Mouse (Mus musculus) brain, embryonic 14.5 days (tissue): ENCODE data around the gene Gm47969. TPM values are rescaled to one million over a fixed set of nuclear protein-coding genes. Genes with fewer than 3 reads are reported as not detected.
"Not testable (repeated sequence)": the region's sequence is repeated elsewhere in the genome, so short reads cannot be mapped to it uniquely, and the experiment has no call there.

Experiments used
- DNase-seq: peaks from one replicate; pipeline ENCODE4 v3.0.0-alpha.2; 2011; ENCODE audit warnings: low read depth
- CTCF ChIP-seq: fragments of 200-500 bp; IDR thresholded peaks from 2 replicates; pipeline ENCODE4 v1.5.1; 2012; ENCODE audit warnings: inconsistent platforms, mild to moderate bottlenecking, moderate library complexity, borderline replicate concordance; ENCODE audit not compliant: insufficient read depth, insufficient read length; ENCODE audit errors: extremely low read depth
- POLR2A ChIP-seq: fragments of 200-500 bp; IDR thresholded peaks from 2 replicates; pipeline ENCODE4 v1.6.1; 2012; ENCODE audit warnings: mild to moderate bottlenecking, inconsistent platforms, borderline replicate concordance; ENCODE audit not compliant: poor library complexity, insufficient read depth, insufficient read length, severe bottlenecking; ENCODE audit errors: extremely low read depth
- polyA plus RNA-seq: library from polyadenylated mRNA; depleted of rRNA; stranded (reverse); fragments of >200 nt; gene quantifications from 2 replicates; pipeline ENCODE4 v1.2.3, GENCODE M21; 2012; rRNA removed

Gm47969 gene
- polyA plus RNA-seq: not detected in 2 replicates

DNA sequence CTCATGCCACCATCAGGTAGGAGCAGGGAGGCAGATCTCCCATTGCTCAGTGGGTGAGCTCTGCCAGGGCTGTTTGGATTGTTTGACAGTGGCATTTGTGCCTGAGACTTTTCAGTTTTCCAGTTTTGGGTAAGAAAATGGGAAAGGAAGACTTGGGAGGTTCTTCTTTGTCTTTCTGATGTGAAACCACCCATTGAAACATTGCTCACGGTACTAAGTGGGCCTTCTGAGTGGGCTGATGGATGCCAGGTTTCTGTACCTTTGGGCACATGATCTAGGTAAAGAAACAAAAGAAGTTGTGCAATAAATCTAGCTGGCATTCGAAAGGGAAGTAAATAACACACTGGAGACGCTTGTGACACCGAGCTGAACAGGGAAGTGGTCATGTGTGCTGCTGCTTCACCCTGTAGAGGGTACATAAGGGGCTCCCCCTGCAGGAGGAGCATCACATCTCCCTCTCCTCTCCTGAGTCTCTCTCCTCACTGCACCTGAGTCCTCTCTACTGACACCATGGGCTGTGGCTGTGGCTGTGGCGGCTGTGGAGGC is at the start of gene Gm47969:
Gene Gm47969 (plus strand): TSS at position 51 of the 546 bp plus-strand sequence.
- no peak for DNase-seq
- TF ChIP-seq POLR2A (no peak), CTCF (no peak)

DNA sequence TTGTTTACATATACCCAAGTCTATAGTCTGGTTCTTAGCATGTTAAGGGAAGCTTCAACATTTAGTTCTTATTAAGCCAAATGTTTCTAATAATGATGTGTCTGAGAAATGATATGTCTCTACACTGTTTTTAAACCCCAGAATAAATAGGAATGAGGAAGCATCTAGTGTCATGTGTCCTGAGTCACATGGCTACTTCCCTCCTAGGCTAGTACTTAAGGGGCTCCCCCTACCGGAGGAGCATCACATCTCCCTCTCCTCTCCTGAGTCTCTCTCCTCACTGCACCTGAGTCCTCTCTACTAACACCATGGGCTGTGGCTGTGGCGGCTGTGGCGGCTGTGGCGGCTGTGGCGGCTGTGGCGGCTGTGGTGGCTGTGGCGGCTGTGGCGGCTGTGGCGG is 44.4 kb upstream of the Gm47969 start, which contains the start of gene Gm47959:
Gene Gm47959 (plus strand): TSS at position 243 of the 400 bp plus-strand sequence.
- not testable (repeated sequence) for DNase-seq

DNA sequence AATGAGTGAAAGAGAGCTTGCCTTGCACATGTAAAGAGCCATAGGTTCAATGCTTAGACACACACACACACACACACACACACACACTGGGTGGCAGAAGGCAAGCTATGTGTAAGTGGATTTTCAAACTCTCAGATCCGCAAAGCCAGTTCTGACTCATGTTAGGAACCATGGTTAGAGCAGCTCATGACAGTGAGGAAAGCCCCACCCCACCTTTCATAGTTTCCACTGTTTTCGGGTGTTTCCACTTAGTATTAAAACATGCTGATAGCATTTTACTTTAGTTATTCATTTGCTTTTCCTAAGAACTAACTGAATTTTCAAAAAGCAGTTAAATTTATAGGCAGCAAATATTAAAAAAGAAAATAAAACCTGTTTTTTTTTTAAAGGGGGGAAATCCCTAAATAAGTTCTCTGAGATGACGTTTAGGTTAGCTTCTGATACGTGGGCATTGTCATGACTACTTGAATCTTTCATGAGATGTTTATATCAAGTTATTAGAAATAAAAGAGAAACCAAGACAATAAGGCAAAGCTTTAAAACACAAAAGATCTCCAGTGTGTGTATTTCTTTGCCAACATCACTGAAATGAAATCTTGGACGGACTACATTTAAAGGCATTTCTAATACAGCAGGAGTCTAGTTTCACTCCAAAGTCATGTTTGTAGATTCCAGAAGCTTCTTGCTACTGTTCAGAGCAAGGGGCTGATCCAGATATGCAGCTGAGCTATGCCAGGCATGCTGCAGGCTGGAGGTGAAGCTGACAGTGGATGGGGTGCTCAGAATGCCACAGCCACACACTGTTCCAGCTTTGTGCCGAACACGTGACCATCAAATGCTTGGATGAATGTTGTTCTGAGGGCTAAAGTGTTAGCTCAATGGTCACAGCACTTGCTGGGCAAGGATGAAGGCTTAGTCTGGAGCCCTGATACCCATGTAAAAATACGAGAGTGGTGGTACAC is 38.2 kb upstream of the Gm47969 start:
- TF ChIP-seq CTCF (no peak), POLR2A (no peak)
- DNase-seq: peak; percentile 2

DNA sequence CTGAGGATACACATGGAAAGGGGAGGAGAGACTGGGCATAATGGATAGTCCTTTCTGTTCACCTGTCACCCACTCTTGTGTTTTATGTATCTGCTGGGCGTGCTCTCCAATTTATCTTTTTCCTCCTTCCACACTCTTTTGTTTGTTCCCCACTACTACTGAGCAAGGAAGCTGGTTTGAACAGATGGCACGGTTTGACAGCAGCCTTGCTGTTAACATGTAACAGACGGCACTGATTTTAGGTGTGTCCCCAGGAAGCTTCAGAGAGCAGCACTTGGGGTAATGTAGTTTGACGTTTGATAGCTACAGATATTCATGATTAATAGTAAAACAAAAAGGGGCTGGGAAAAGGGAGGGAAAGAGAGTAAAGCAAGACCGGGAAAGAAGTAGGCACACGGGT is 37.3 kb upstream of the Gm47969 start:
- TF ChIP-seq CTCF (no peak), POLR2A (no peak)
- DNase-seq: peak; percentile 74

DNA sequence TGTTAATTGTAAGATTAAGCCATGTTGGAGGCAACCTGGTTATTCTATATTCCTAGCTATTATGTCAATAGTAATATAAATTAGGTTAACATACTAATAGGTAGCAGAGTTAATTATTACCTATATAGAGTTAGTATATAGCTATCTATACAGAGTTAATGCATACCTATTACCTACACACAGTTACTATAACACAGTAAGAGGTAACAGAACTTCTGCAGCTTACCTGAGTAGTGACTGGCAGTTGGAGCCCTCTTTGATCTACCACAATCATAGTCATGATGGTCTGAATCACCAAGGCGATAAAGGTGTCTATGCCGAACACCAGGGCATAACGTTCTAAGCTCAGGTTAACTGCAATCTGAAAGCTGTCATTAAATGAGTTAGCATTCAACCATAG is 30.3 kb upstream of the Gm47969 start:
- no peak for DNase-seq
- TF ChIP-seq CTCF: no peak
- no peak for TF ChIP-seq POLR2A

DNA sequence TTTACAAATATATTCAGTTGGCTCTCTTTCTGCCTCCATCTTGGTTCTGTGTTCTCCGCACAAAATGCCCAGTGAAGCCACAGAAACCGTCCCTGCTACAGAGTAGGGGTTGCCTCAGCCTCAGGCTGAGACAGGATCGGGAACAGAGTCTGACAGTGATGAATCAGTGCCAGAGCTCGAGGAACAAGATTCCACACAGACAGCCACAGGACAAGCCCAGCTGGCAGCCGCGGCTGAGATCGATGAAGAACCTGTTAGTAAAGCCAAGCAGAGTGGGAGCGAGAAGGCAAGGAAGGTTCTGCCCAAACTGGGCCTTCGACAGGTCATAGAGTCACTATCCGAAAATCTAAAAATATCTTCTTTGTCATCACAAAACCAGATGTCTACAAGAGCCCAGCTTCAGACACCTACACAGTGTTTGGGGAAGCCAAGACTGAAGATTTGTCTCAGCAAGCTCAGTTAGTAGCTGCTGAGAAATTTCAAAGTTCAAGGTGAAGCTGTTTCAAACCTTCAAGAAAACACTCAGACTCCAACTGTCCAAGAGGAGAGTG is 29.3 kb upstream of the Gm47969 start:
- TF ChIP-seq POLR2A (no peak), CTCF (no peak)
- DNase-seq: no peak

DNA sequence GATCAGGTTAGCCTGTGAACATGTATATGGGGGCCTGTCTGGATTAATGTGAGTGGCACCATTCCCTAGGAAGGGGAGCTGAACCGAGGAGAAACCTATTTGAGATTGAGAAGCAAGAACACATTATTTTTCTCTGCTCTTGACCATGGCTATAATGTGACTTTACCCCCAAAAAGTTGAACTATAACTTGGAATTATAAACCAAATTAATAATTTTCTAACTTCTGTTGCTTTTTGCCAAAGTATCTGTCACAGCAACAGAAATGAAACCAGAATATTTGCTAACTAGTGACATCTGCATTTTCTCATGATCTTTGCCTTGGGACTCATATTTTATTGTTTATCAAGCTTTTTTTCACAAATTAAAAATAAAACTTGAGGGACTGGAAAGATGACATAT is 28.2 kb upstream of the Gm47969 start:
- DNase-seq: no peak
- TF ChIP-seq CTCF (no peak), POLR2A (no peak)

DNA sequence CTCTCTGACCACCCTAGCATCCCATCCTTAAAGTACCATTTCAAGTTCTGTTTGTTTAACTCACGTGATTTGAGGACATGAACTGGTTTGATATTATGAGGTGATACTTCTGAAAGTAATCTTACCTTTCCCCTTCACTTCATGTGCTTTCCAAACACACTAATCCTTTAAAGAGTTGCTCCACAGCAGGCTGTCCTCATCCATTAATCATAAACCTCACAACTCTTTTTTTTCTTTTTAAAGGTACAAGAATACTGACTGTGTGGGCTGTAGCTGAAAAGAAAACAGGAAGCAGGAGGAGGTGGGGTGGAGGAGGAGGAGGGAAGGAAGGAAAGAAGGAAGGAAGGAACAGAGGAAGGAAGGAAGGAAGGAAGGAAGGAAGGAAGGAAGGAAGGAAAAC is 12.8 kb upstream of the Gm47969 start:
- no peak for TF ChIP-seq POLR2A
- no peak for TF ChIP-seq CTCF
- DNase-seq: no peak

DNA sequence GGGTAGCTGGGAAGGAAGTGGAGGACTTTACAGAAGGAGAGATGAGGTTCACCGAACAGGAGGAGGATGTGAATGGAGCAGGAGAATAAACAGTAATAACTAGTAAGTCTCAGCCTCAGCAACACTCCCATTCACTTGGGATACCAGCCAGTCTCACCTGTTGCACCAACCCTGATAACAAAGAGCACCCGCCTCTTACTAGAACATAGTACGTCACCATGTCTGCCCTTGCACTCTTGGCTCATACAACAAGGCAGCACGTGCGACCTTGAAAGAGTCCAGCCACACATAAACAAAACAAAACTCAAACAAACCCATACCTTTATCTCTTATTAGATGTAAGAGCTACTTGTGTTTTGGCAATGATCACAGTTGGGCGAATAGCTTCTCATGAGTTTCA is 12.2 kb upstream of the Gm47969 start:
- DNase-seq: no peak
- TF ChIP-seq POLR2A: no peak
- TF ChIP-seq CTCF: no peak

DNA sequence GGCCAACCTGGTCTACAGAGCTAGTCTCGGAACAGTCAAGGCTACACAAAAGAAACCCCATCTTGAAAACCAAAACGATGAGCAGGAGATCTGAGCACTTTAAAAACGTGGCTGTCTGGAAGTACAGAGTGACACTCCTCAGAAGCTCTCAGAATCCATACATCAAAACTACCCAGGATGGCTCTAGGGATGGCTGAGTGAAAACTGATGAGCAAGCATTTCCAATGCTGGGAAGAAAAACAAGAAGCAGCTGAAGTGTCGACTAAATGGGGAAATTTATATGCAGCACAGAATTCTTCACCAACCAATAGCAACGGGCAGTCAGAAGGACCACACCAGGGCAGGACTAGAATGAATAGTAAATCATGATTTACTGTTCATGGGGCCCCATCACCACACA is 10.2 kb upstream of the Gm47969 start:
- TF ChIP-seq CTCF: no peak
- TF ChIP-seq POLR2A: no peak
- peak; percentile 2 for DNase-seq

DNA sequence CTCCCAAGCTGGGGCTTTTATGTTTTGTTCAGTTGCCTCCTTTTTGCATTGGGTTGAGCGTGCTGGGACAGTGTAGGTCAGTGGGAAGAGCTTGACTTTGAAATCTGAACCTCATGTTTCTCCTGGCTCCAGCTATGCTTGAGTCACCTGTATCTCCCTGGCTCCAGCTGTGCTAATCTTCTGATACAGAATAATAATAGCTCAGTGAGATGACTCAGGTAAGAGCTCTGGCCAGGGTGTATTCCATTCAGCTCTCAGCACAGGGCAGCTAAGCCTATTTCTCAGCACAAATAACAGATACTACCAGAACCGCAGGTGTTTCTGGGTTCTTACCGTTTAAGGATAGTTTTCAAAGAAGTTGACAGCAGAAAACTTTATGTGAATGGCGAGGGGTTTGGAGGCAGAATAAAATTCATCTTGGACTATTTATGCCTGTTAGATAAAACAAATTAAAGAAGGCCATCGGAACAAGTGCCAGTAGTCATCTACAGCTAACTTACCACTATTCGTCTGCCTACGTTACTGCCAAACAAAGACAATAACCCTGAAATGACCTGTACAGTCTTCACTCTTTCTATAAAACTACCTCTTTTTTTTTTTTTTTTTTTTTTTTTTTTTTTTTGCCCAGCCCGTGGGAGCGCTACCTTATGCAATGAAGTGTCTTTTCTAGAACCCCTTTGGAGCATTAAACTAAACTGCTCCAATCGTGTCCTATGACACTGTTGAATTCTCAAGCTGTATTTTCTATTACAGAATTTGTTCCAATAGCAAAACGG is 7.7 kb upstream of the Gm47969 start:
- no peak for DNase-seq
- TF ChIP-seq CTCF (no peak), POLR2A (no peak)
